Mouse (Mus musculus): ENCODE data around the gene Eya2.

DNA sequence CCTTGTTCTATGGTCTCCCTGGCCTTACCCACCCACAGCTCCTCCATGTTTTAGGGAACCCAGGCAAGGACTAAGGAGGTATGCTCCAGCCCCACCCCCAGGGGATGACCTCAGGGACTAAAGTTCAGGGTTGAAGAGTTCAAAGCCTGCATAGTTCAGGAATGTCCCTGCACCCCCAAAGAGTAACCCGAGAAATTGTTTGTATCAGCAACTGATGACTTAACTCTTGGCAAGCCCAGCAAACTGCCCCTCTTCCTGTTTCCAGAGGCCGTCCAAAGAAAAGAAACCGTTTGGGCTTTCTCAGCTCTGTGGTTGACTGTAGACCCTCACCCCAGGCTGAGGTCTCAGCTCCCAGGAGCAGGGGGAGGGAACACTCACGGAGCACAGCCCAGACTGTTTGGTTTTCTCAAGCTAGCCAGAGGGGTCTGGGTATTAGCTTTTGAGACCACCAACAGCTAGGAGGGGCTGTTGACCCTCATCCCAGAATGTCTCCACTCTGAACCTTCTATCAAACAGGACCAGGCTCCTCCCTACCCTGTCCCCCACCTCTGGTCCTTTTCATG, 23.5 kb upstream of the Eya2 start:
- no peak for TF ChIP-seq CTCF (IDR thresholded peaks at IDR 0.05; ENCODE audit: control insufficient read depth, insufficient read depth, insufficient replicate concordance, low read depth, low read length)
- no peak for TF ChIP-seq POLR2A (IDR thresholded peaks at IDR 0.05; ENCODE audit: control insufficient read depth, low read depth, low read length)
